Mouse (Mus musculus) forebrain, embryonic 12.5 days (tissue): ENCODE measurements around the gene Zfp626. TPM values are rescaled to one million over a fixed set of nuclear protein-coding genes. Genes with fewer than 3 reads are reported as not detected.
"Not testable (repeated sequence)": the region's sequence is repeated elsewhere in the genome, so short reads cannot be mapped to it uniquely, and the experiment has no call there.

Source experiments
- ATAC-seq: fragments of 200-750 bp; cut with Nextera tagmentation; 2 replicates; pipeline ENCODE4 v1.8.0; 2017; ENCODE audit warnings: moderate TSS enrichment; ENCODE audit not compliant: low FRiP score
- H3K27ac ChIP-seq: fragments of 300-500 bp; sonication (generic); 2 replicates; pipeline ENCODE4 v1.5.1; 2016; ENCODE audit warnings: mild to moderate bottlenecking
- H3K27me3 ChIP-seq: fragments of 300-500 bp; sonication (generic); 2 replicates; pipeline ENCODE4 v1.6.1; 2016; ENCODE audit warnings: mild to moderate bottlenecking
- H3K36me3 ChIP-seq: fragments of 300-500 bp; sonication (generic); replicated peaks from 2 replicates; pipeline ENCODE4 v1.6.1; 2016; ENCODE audit warnings: mild to moderate bottlenecking
- H3K4me1 ChIP-seq: fragments of 300-500 bp; sonication (generic); 2 replicates; pipeline ENCODE4 v1.6.1; 2016
- H3K4me2 ChIP-seq: fragments of 300-500 bp; sonication (generic); 2 replicates; pipeline ENCODE4 v1.6.1; 2016; ENCODE audit warnings: mild to moderate bottlenecking, moderate library complexity
- H3K4me3 ChIP-seq: fragments of 300-500 bp; sonication (generic); replicated peaks from 2 replicates; pipeline ENCODE4 v1.5.1; 2016; ENCODE audit warnings: mild to moderate bottlenecking
- H3K9ac ChIP-seq: fragments of 300-500 bp; sonication (generic); 2 replicates; pipeline ENCODE4 v1.6.1; 2016; ENCODE audit warnings: mild to moderate bottlenecking
- H3K9me3 ChIP-seq: fragments of 300-500 bp; sonication (generic); 2 replicates; pipeline ENCODE4 v1.6.1; 2016
- WGBS: fragments of 180-500 bp; shearing (Covaris S2); methylation state at CpG from one replicate; pipeline ENCODE4 v1.1.7; 2016; 5-methylcytosine and 5-hydroxymethylcytosine counted together
- polyA plus RNA-seq: library from polyadenylated mRNA; unstranded; fragments of >200 nt; fragmentation: Nextera tagmentation; extraction: Ambion mirVana; gene quantifications from 2 replicates; pipeline ENCODE4 v1.2.1, GENCODE M21; 2016

Gene Zfp626
- polyA plus RNA-seq = 2.7 and 3.2 TPM in 2 replicates

- WGBS = 96% methylated on average over 3 of the region's 3 CpGs
- H3K4me3 ChIP-seq, H3K27ac ChIP-seq, H3K9ac ChIP-seq, ATAC-seq, H3K27me3 ChIP-seq, H3K9me3 ChIP-seq, H3K4me2 ChIP-seq, H3K4me1 ChIP-seq: not testable (repeated sequence)
- H3K36me3 ChIP-seq = peaks cover 37% of the 10 kb centered on the region
These were observed at the start of gene Zfp626 for GRCm38 (mm10) chr7:27806896-27807295. Gene Zfp626 (plus strand): TSS chr7:27807196.

GRCm38 (mm10) chr7:27765176-27765886 lies 41.7 kb upstream of the Zfp626 start:
- H3K9ac ChIP-seq = 0 out of 2 replicates have a peak overlapping the region, but pooled peaks have one; percentile 29
- peaks cover 4% of the 10 kb centered on the region for H3K4me1 ChIP-seq
- no peak overlapping the region for H3K27ac ChIP-seq
- H3K27me3 ChIP-seq = no peaks in the 10 kb centered on the region
- ATAC-seq = no peak
- H3K36me3 ChIP-seq = no peaks in the 10 kb centered on the region
- H3K4me3 ChIP-seq = peak overlapping the region; percentile 37
- H3K9me3 ChIP-seq = no peaks in the 10 kb centered on the region
- 17% methylated on average over 17 of the region's 17 CpGs for WGBS
- H3K4me2 ChIP-seq = peak overlapping the region; percentile 50

GRCm38 (mm10) chr7:27789306-27789705 lies 17.7 kb upstream of the Zfp626 start:
- H3K4me2 ChIP-seq = no peak overlapping the region
- no peak overlapping the region for H3K27ac ChIP-seq
- H3K36me3 ChIP-seq = no peaks in the 10 kb centered on the region
- no peaks in the 10 kb centered on the region for H3K27me3 ChIP-seq
- H3K4me1 ChIP-seq = peaks cover 4% of the 10 kb centered on the region; the same call in 1 of the 2 replicates
- H3K9ac ChIP-seq = no peak overlapping the region
- peaks cover 14% of the 10 kb centered on the region for H3K9me3 ChIP-seq
- 85% methylated on average over 5 of the region's 5 CpGs for WGBS
- no peak for ATAC-seq
- H3K4me3 ChIP-seq = no peak overlapping the region

GRCm38 (mm10) chr7:27793865-27794264 lies 13.1 kb upstream of the Zfp626 start:
- not testable (repeated sequence) for H3K36me3 ChIP-seq, H3K4me2 ChIP-seq, H3K4me3 ChIP-seq, H3K27me3 ChIP-seq, H3K9ac ChIP-seq, ATAC-seq, H3K9me3 ChIP-seq
- H3K4me1 ChIP-seq = peaks cover 28% of the 10 kb centered on the region
- peak overlapping the region; percentile 75 for H3K27ac ChIP-seq
- WGBS = 39% methylated on average over 3 of the region's 3 CpGs

- H3K4me2 ChIP-seq = no peak overlapping the region
- no peaks in the 10 kb centered on the region for H3K9me3 ChIP-seq
- H3K27ac ChIP-seq = peak overlapping the region; percentile 75
- no peaks in the 10 kb centered on the region for H3K36me3 ChIP-seq
- H3K4me1 ChIP-seq = peaks cover 33% of the 10 kb centered on the region
- ATAC-seq = no peak
- H3K27me3 ChIP-seq = no peaks in the 10 kb centered on the region
- no peak overlapping the region for H3K9ac ChIP-seq
- no peak overlapping the region for H3K4me3 ChIP-seq
These were observed 12.4 kb upstream of the Zfp626 start for GRCm38 (mm10) chr7:27794566-27794965.

- WGBS = 19% methylated on average over 7 of the region's 8 CpGs
- ATAC-seq = peak; percentile 94
These were observed 8.8 kb upstream of the Zfp626 start for GRCm38 (mm10) chr7:27797906-27798811.

GRCm38 (mm10) chr7:27801137-27801536 lies 5.9 kb upstream of the Zfp626 start:
- WGBS = 54% methylated on average over 2 of the region's 2 CpGs
- Histone ChIP-seq H3K4me1 (peaks cover 36% of the 10 kb centered on the region), H3K4me2 (no peak overlapping the region), H3K27me3 (no peaks in the 10 kb centered on the region), H3K9ac (no peak overlapping the region), H3K36me3 (no peaks in the 10 kb centered on the region), H3K4me3 (no peak overlapping the region), H3K27ac (no peak overlapping the region), H3K9me3 (no peaks in the 10 kb centered on the region)
- no peak for ATAC-seq

More at GRCm38 (mm10) chr7:27797906-27798811, 8.8 kb upstream of the Zfp626 start:
- H3K9me3 ChIP-seq = no peaks in the 10 kb centered on the region
- no peaks in the 10 kb centered on the region for H3K27me3 ChIP-seq
- H3K27ac ChIP-seq = peak overlapping the region; percentile 89
- no peaks in the 10 kb centered on the region for H3K36me3 ChIP-seq
- H3K4me2 ChIP-seq = peak overlapping the region; percentile 39
- no peak overlapping the region for H3K9ac ChIP-seq
- no peak overlapping the region; the same call in 1 of the 2 replicates for H3K4me3 ChIP-seq
- peaks cover 44% of the 10 kb centered on the region for H3K4me1 ChIP-seq

- Histone ChIP-seq H3K4me2 (no peak overlapping the region), H3K27me3 (no peaks in the 10 kb centered on the region), H3K36me3 (peaks cover 2% of the 10 kb centered on the region; the same call in 1 of the 2 replicates), H3K9ac (no peak overlapping the region), H3K4me1 (peaks cover 32% of the 10 kb centered on the region), H3K27ac (no peak overlapping the region), H3K9me3 (no peaks in the 10 kb centered on the region), H3K4me3 (no peak overlapping the region)
- WGBS = 75% methylated on average over 5 of the region's 5 CpGs
- no peak for ATAC-seq
These were observed 4.0 kb upstream of the Zfp626 start for GRCm38 (mm10) chr7:27802986-27803385.

- WGBS = under 1% methylated on average over 25 of the region's 25 CpGs
- Histone ChIP-seq H3K27me3 (no peaks in the 10 kb centered on the region), H3K4me2 (peak overlapping the region; percentile 92), H3K9me3 (no peaks in the 10 kb centered on the region), H3K36me3 (peaks cover 17% of the 10 kb centered on the region), H3K27ac (peak overlapping the region; percentile 48), H3K4me3 (peak overlapping the region; percentile 72), H3K9ac (peak overlapping the region; percentile 71), H3K4me1 (peaks cover 19% of the 10 kb centered on the region)
- ATAC-seq = peak; percentile 89
These were observed 2.5 kb upstream of the Zfp626 start for GRCm38 (mm10) chr7:27804297-27805030.

GRCm38 (mm10) chr7:27807305-27807704 lies 309 bp downstream of the Zfp626 start:
- H3K36me3 ChIP-seq = peaks cover 37% of the 10 kb centered on the region
- not testable (repeated sequence) for H3K4me2 ChIP-seq, H3K27ac ChIP-seq, H3K4me3 ChIP-seq, H3K9ac ChIP-seq, H3K9me3 ChIP-seq, H3K27me3 ChIP-seq, ATAC-seq, H3K4me1 ChIP-seq
- 86% methylated on average over 7 of the region's 7 CpGs for WGBS

GRCm38 (mm10) chr7:27818526-27819110 lies 11.6 kb downstream of the Zfp626 start:
- Histone ChIP-seq H3K4me1 (no peaks in the 10 kb centered on the region), H3K4me2 (no peak overlapping the region), H3K27me3 (no peaks in the 10 kb centered on the region), H3K27ac (no peak overlapping the region), H3K9me3 (no peaks in the 10 kb centered on the region), H3K4me3 (no peak overlapping the region), H3K36me3 (peaks cover 39% of the 10 kb centered on the region), H3K9ac (no peak overlapping the region)
- 84% methylated on average over 7 of the region's 7 CpGs for WGBS
- no peak for ATAC-seq
